Mouse (Mus musculus) stomach, embryonic 16.5 days (tissue): ENCODE results near the gene 1700001C19Rik. TPM values are rescaled to one million over a fixed set of nuclear protein-coding genes. Genes with fewer than 3 reads are reported as not detected.

Experiments used
- ATAC-seq: fragments of 200-750 bp; cut with Nextera tagmentation; 2 replicates; pipeline ENCODE4 v1.8.0; 2017; ENCODE audit warnings: moderate number of reproducible peaks, moderate TSS enrichment; ENCODE audit not compliant: insufficient read depth, low FRiP score
- H3K27ac ChIP-seq: fragments of 300-500 bp; sonication (generic); 2 replicates; pipeline ENCODE4 v1.5.1; 2014; ENCODE audit warnings: low read length
- H3K27me3 ChIP-seq: fragments of 300-500 bp; sonication (generic); 2 replicates; pipeline ENCODE4 v1.6.1; 2014; ENCODE audit warnings: low read length, control low read depth, mixed read lengths; ENCODE audit not compliant: control insufficient read depth, insufficient read depth
- H3K36me3 ChIP-seq: fragments of 300-500 bp; sonication (generic); 2 replicates; pipeline ENCODE4 v1.6.1; 2014; ENCODE audit warnings: low read length; ENCODE audit not compliant: control insufficient read depth, insufficient read depth
- H3K4me1 ChIP-seq: fragments of 300-500 bp; sonication (generic); 2 replicates; pipeline ENCODE4 v1.6.1; 2014; ENCODE audit warnings: low read length, control low read depth, mixed read lengths; ENCODE audit not compliant: control insufficient read depth, insufficient read depth
- H3K4me2 ChIP-seq: fragments of 300-500 bp; sonication (generic); 2 replicates; pipeline ENCODE4 v1.6.1; 2014; ENCODE audit warnings: low read depth, low read length, mixed read lengths
- H3K4me3 ChIP-seq: fragments of 300-500 bp; sonication (generic); replicated peaks from 2 replicates; pipeline ENCODE4 v1.5.1; 2014; ENCODE audit warnings: mild to moderate bottlenecking, low read length
- H3K9ac ChIP-seq: fragments of 300-500 bp; sonication (generic); 2 replicates; pipeline ENCODE4 v1.6.1; 2014; ENCODE audit warnings: low read length
- H3K9me3 ChIP-seq: fragments of 300-500 bp; sonication (generic); replicated peaks from 2 replicates; pipeline ENCODE4 v1.6.1; 2016; ENCODE audit warnings: low read length, control low read depth; ENCODE audit not compliant: control insufficient read depth
- WGBS: fragments of 180-500 bp; shearing (Covaris S2); extraction: QIAGEN DNeasy Blood & Tissue Kit; methylation state at CpG from one replicate; pipeline ENCODE4 v1.1.7; 2014; 5-methylcytosine and 5-hydroxymethylcytosine counted together
- polyA plus RNA-seq: library from polyadenylated mRNA; unstranded; fragments of >200 nt; fragmentation: Nextera tagmentation; extraction: Ambion mirVana; gene quantifications from 2 replicates; pipeline ENCODE4 v1.2.1, GENCODE M21; 2015

1700001C19Rik gene
- polyA plus RNA-seq, 1 experiment from 2014 or later: 0.21 TPM

GRCm38 (mm10) chr17:47473434-47473974 is 36.3 kb upstream of the 1700001C19Rik start:
- WGBS: 16% methylated on average over 8 of the region's 8 CpGs
- ATAC-seq: 0 out of 2 replicates have a peak, but pooled peaks have one; percentile 18
- Histone ChIP-seq H3K9me3 (no peaks in the 10 kb centered on the region), H3K27me3 (no peaks in the 10 kb centered on the region), H3K36me3 (no peaks in the 10 kb centered on the region), H3K4me3 (no peak overlapping the region), H3K4me1 (peaks cover 33% of the 10 kb centered on the region), H3K4me2 (no peak overlapping the region), H3K9ac (no peak overlapping the region), H3K27ac (peak overlapping the region; percentile 78)

DNA sequence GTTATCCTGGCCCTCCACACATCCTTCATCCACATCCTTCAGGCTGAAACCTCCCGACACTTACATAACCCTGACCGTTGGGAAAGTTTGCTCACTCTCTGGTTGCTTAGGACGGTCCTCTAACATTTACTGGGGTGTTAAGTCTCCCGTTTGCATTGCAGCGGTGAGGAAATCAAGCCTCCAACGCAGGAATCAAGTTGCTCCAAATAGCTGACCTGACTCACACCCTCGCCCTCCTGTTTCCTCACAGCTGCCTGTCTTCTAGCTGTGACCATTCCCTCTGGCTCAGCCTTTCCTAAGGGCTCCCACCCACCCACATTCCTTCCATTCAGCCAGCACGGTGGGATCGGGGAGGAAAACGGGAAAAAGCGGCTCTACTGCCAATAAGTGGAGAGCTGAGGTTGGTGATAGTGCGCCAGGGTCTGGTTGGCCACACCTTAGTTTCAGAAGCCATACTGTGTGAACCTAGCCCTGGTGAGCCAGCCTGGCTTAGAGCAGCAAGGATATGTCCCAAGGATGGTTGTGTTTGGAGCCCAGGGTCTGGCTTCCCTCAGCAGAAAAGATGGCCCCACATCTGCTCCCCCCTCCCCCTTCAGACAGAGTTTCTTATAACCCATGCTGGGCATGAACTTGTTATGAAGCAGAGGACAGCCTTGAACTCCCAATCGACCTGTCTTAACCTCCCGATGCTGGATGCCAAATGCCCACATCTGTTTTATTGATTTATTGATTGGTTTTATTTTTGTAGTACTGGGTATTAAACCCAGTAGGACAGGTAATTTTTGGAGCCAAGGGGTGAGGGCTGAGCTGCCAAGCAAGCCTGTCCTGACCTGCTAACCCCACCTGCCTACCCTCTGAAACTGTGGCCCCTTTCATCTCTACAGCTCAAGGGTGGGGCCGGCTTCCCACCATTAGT is 35.5 kb upstream of the 1700001C19Rik start:
- WGBS: 23% methylated on average over 15 of the region's 15 CpGs
- 0 out of 2 replicates have a peak, but pooled peaks have one; percentile 42 for ATAC-seq
- Histone ChIP-seq H3K9me3 (no peaks in the 10 kb centered on the region), H3K4me2 (no peak overlapping the region), H3K36me3 (no peaks in the 10 kb centered on the region), H3K27me3 (no peaks in the 10 kb centered on the region), H3K4me3 (no peak overlapping the region), H3K27ac (peak overlapping the region; percentile 78), H3K4me1 (peaks cover 40% of the 10 kb centered on the region), H3K9ac (peak overlapping the region; percentile 52; the same call in 1 of the 2 replicates)

DNA sequence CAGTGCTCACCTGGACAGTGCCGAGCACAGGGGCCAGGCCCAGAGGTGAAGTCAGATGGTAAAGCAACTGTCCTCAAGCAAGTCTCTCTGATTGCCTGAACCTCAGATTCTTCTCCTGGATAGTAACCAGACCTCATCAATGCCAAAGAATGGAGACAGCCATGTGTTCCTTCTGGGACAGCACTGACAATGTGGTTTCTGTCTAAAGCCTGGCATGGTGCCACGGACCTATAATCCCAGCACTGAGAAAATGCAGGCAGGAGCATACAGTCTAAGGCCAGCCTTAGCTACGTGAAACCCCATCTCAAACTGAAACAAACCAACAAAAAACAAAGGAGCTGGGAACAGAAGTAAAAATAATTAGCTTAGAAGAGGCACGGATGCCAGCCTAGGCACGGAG is 33.5 kb upstream of the 1700001C19Rik start:
- Histone ChIP-seq H3K9me3 (no peaks in the 10 kb centered on the region), H3K4me1 (peaks cover 40% of the 10 kb centered on the region), H3K36me3 (no peaks in the 10 kb centered on the region), H3K4me2 (no peak overlapping the region), H3K27ac (peak overlapping the region; percentile 82), H3K27me3 (no peaks in the 10 kb centered on the region), H3K4me3 (no peak overlapping the region), H3K9ac (peak overlapping the region; percentile 38; the same call in 1 of the 2 replicates)
- WGBS: 54% methylated on average over 5 of the region's 5 CpGs
- peak; percentile 49; the same call in 1 of the 2 replicates for ATAC-seq

- no peaks in the 10 kb centered on the region for H3K9me3 ChIP-seq
- no peaks in the 10 kb centered on the region for H3K36me3 ChIP-seq
- H3K4me3 ChIP-seq: no peak overlapping the region
- ATAC-seq: no peak
- peaks cover 45% of the 10 kb centered on the region for H3K4me1 ChIP-seq
- no peaks in the 10 kb centered on the region for H3K27me3 ChIP-seq
- no peak overlapping the region for H3K4me2 ChIP-seq
- 69% methylated on average over 4 of the region's 4 CpGs for WGBS
- H3K27ac ChIP-seq: peak overlapping the region; percentile 82; the same call in 1 of the 2 replicates
- H3K9ac ChIP-seq: no peak overlapping the region
These were observed 32.9 kb upstream of the 1700001C19Rik start for GRCm38 (mm10) chr17:47470121-47470520.

DNA sequence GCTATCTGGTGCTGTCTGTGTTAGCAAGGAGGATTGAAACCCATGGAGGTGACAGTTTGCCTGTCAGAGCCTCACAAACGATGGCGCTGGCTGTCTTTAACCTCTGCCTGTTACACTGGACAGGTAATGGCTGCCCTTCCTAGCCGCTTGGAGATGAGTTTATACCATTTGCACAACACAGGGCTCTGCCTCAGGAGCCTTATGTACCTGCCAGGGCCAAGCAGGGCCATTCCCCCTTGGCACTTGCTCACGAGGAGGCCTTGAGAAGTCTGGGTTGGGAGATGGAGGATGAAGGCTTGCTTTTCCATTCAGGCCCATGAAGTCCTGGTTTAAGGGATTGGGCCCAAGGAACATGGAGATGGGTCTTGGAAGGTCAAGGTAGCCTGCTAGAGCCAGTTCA is 32.5 kb upstream of the 1700001C19Rik start:
- Histone ChIP-seq H3K4me2 (no peak overlapping the region), H3K4me3 (no peak overlapping the region), H3K4me1 (peaks cover 47% of the 10 kb centered on the region), H3K9me3 (no peaks in the 10 kb centered on the region), H3K27me3 (no peaks in the 10 kb centered on the region), H3K9ac (no peak overlapping the region), H3K27ac (no peak overlapping the region), H3K36me3 (no peaks in the 10 kb centered on the region)
- WGBS: 81% methylated on average over 4 of the region's 4 CpGs
- ATAC-seq: no peak

DNA sequence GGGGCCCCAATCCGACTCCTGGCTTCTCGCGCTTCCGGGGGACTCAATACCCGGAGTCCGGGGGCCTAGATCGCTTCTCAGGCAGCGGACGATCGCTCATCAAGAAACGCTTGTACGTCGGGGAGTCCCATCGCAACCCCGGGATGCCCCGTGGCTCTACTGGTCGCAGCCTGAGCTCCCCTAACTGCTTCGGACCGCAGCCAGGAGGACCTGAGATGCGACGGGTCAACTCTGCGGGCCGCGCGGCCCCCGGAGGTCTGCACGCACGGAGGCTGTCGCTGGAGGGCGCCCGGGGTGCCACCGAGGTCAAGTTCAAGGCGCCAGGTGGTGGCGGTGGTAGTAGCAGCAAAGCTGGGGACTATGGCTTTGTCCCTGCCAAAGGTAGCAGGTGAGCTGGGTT is 31.3 kb upstream of the 1700001C19Rik start:
- H3K4me3 ChIP-seq: peak overlapping the region; percentile 24
- ATAC-seq: no peak
- no peak overlapping the region for H3K27ac ChIP-seq
- H3K9me3 ChIP-seq: no peaks in the 10 kb centered on the region
- peak overlapping the region; percentile 49; the same call in 1 of the 2 replicates for H3K9ac ChIP-seq
- WGBS: 25% methylated on average over 34 of the region's 34 CpGs
- peaks cover 48% of the 10 kb centered on the region for H3K4me1 ChIP-seq
- H3K4me2 ChIP-seq: peak overlapping the region; percentile 37; the same call in 1 of the 2 replicates
- no peaks in the 10 kb centered on the region for H3K27me3 ChIP-seq
- H3K36me3 ChIP-seq: no peaks in the 10 kb centered on the region

- Histone ChIP-seq H3K9me3 (no peaks in the 10 kb centered on the region), H3K4me3 (peak overlapping the region; percentile 24), H3K36me3 (no peaks in the 10 kb centered on the region), H3K9ac (peak overlapping the region; percentile 49; the same call in 1 of the 2 replicates), H3K4me2 (peak overlapping the region; percentile 37; the same call in 1 of the 2 replicates), H3K4me1 (peaks cover 50% of the 10 kb centered on the region), H3K27ac (no peak overlapping the region), H3K27me3 (no peaks in the 10 kb centered on the region)
- 32% methylated on average over 14 of the region's 14 CpGs for WGBS
- ATAC-seq: no peak
These were observed 30.9 kb upstream of the 1700001C19Rik start for GRCm38 (mm10) chr17:47468063-47468462.

GRCm38 (mm10) chr17:47467659-47468058 is 30.5 kb upstream of the 1700001C19Rik start:
- Histone ChIP-seq H3K4me2 (no peak overlapping the region), H3K27me3 (no peaks in the 10 kb centered on the region), H3K9me3 (no peaks in the 10 kb centered on the region), H3K4me3 (no peak overlapping the region), H3K36me3 (no peaks in the 10 kb centered on the region), H3K27ac (no peak overlapping the region), H3K4me1 (peaks cover 47% of the 10 kb centered on the region), H3K9ac (no peak overlapping the region)
- no peak for ATAC-seq
- WGBS: 78% methylated on average over 11 of the region's 11 CpGs

- ATAC-seq: no peak
- Histone ChIP-seq H3K27me3 (no peaks in the 10 kb centered on the region), H3K36me3 (no peaks in the 10 kb centered on the region), H3K4me2 (no peak overlapping the region), H3K4me1 (peaks cover 45% of the 10 kb centered on the region), H3K4me3 (no peak overlapping the region), H3K9ac (no peak overlapping the region), H3K9me3 (no peaks in the 10 kb centered on the region), H3K27ac (no peak overlapping the region)
- WGBS: 52% methylated on average over 9 of the region's 9 CpGs
These were observed 29.1 kb upstream of the 1700001C19Rik start for GRCm38 (mm10) chr17:47466284-47466683.
